Mouse (Mus musculus) bone marrow, adult 2 months (tissue): Measurements from ENCODE around the gene Susd6.

Source experiments
- CTCF ChIP-seq: fragments of 200-500 bp; IDR thresholded peaks from 2 replicates; pipeline ENCODE4 v1.5.1; 2011; ENCODE audit warnings: low read length, control low read depth; ENCODE audit not compliant: control insufficient read depth, insufficient read depth
- POLR2A ChIP-seq: fragments of 200-500 bp; IDR thresholded peaks from 2 replicates; pipeline ENCODE4 v1.6.1; 2011; ENCODE audit warnings: low read depth, mild to moderate bottlenecking, control low read depth, low read length, borderline replicate concordance; ENCODE audit not compliant: control insufficient read depth

DNA sequence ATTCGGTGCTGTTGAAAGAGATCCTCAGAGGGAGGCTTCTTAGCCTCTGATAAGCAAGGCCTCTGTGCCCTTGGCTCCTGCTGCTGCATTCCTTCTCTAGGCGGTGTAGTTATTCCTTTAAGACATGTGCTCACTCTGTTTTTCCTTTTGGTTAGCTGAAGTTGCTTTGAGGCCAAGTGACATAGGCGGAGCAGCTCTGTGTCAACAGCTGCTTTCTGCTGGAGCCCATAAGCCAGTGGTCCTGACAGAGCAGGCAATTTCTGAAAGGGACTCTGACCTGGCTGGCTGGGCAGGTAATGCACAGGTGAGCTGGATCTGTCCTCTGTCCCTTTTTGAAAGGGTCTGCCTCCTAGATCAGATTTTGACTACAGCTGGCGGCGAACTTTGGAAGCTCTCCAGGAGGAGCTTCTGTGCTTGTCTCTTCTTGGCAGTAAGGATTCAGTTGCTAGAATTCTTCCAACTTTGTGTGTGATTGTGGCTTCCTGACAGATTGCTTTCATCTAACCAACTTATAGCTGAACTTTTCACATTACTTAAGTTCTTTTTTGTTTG lies 37.2 kb downstream of the Susd6 start:
- no peak for TF ChIP-seq CTCF
- no peak for TF ChIP-seq POLR2A
